Mouse (Mus musculus): ENCODE measurements around the gene Mast2.

The Mast2 gene

DNA sequence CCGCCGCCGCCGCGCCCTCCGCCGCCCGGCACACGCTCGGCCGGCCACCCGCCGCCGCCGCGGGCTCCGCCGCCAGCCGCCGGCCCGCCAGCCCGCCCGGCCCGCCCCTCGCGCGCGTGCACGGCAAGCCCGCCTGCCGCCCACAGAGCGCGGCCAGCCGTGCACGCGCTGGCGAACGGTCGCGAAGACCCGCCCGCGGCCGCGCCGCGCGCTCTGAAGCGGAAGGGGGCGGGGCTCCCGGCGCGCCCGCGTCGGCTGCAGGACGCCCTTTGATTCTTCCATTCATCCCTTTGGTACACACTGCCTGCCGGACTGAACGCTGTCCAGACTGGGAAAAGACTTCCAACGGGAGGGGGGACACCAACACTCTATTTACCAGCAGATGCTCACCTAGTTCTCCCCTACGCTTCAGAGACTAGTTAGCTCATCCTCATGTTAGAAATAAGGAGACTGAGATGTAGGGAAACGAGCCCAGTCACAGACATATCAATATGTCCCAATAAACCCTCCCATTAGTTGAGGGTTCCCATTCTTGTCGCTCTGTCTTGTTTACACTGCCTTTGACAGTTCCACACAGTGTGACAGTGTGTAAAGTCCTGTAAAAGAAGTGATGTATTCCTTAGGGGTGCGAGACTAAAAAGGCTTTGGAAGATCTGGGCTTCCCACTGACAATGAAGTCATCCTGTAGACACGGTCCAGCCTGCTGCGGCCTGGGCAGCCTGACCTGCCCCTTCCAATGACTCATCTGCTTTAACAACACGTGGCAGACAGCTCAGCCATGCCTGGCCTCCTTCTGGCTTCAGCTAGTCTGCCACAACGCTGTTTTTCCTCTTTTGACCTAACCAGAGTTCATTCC is at the start of gene Mast2:
TSS of gene Mast2 (minus strand) at position 58 of the 856 bp plus-strand sequence.
- H3K36me3 ChIP-seq (ENCODE audit: control insufficient read depth, insufficient read depth, low read length, poor library complexity, severe bottlenecking), result no peaks in the 10 kb centered on the region
- peak; percentile 89 for DNase-seq (ENCODE audit: low read depth, low spot score)
- H3K27me3 ChIP-seq (ENCODE audit: control insufficient read depth, insufficient read depth, low read length, poor library complexity, severe bottlenecking), result no peaks in the 10 kb centered on the region

DNA sequence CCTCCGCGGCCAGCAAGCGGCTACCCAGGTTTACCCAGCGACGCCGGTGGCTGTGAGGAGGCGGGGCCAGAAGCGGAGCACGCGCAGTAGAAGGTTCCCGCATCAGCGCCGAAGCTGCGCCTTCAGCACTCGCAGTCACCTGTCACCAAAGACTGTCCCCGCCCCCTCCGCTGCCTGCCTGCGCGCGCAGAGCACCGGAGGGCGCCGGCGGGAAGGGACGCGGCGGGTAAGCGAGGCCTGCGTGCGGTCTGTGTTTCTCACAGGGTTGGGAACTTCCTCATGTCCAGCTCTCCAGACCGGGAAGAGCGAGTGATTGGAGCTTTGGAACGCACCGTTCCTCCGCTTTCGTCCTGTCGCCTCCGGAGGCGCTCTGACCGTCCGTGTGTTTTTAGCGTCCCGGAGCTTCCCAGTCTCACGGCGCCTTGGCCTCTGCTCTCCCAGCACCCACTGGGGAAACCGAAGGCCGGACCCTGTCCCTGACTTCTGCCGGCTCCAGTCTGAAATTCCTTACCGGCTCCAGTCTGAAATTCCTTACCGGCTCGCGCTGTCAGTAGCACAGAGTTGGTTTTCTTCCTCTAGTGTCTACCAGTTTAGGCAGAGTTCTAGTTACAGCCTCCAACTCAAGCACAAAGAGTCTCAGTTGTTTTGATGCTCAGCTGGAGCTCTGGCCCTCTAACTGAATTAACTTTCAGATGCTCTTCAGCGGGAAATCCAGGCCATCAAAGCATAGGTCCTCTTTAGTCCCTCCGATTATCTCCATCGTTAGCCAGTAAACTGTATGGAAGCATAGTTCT is 43.6 kb upstream of the Mast2 start, which contains the start of gene Ipp:
TSS of gene Ipp (plus strand) at position 125 of the 794 bp plus-strand sequence.
- DNase-seq (ENCODE audit: low read depth, low spot score), result peak; percentile 98
- Histone ChIP-seq H3K27me3 (ENCODE audit: control insufficient read depth, insufficient read depth, low read length, poor library complexity, severe bottlenecking) (no peaks in the 10 kb centered on the region), H3K36me3 (ENCODE audit: control insufficient read depth, insufficient read depth, low read length, poor library complexity, severe bottlenecking) (peaks cover 2% of the 10 kb centered on the region; the same call in 1 of the 2 replicates)

DNA sequence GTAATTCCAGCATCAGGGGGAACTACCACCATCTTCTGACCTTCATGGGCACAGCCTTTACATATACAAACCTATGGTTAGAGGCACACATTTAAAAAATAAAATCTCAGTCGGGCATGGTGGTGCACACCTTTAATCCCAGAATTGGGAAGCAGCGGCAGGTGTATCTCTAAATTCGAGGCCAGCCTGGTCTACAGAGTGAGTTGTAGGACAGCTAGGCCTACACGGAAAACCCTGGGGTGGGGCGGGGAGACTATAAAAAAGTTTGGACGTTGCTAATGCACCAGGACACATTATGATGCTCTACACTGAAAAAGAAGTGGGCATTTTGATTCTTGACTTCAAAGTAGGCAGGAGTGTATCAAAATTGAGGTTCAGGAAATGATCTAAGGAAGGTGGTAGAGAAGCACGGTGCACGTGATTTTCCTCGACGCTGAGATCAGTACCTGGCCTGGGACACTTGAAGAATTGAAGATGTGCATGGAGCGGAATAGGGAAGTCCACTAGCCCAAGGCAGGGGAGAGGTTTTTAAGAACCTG is 43.0 kb upstream of the Mast2 start:
- Histone ChIP-seq H3K27me3 (ENCODE audit: control insufficient read depth, insufficient read depth, low read length, poor library complexity, severe bottlenecking) (no peaks in the 10 kb centered on the region), H3K36me3 (ENCODE audit: control insufficient read depth, insufficient read depth, low read length, poor library complexity, severe bottlenecking) (peaks cover 2% of the 10 kb centered on the region; the same call in 1 of the 2 replicates)
- no peak for DNase-seq (ENCODE audit: low read depth, low spot score)

DNA sequence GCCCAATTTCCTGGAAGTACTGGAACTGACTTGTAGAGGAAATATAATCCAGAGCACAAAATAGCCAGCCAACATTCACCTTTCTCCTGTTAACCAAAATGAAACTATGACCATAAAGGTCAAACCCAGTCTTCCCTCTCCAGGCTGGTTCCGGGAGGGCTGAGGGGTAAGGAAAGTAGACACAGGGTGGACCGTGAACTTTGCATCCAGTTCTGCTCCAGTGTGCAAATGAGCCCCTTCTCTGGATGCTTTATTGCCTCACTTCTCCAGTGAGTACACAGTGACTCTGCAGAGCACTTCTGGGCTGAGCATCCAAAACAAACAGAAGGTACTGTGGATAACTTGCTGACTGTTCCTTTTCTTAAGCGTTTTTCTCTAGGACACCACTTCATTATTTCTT is 36.0 kb upstream of the Mast2 start:
- H3K36me3 ChIP-seq (ENCODE audit: control insufficient read depth, insufficient read depth, low read length, poor library complexity, severe bottlenecking), result no peaks in the 10 kb centered on the region
- no peak for DNase-seq (ENCODE audit: low read depth, low spot score)

DNA sequence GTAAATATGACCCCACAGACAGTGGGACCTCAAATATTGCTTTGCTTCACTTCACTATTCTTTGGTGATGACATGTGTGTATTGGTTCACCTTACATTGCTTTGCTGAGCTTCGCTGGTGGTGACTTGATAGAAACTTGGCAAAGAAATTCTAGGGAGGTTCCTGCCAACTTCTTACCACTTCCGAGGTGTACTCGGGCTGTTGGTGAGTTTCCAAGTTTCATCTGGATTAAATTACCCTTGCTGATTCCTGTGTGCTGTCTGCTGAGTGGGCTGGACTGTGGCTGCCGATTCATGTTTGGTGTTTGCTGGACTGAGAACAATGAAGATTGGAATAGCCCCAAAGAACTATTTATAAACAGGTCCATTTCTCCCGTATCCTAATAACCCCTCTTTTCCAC is 29.7 kb upstream of the Mast2 start:
- Histone ChIP-seq H3K36me3 (ENCODE audit: control insufficient read depth, insufficient read depth, low read length, poor library complexity, severe bottlenecking) (no peaks in the 10 kb centered on the region), H3K27me3 (ENCODE audit: control insufficient read depth, insufficient read depth, low read length, poor library complexity, severe bottlenecking) (no peaks in the 10 kb centered on the region)
- no peak for DNase-seq (ENCODE audit: low read depth, low spot score)

More for the DNA sequence above, 36.0 kb upstream of the Mast2 start:
- H3K27me3 ChIP-seq (ENCODE audit: control insufficient read depth, insufficient read depth, low read length, poor library complexity, severe bottlenecking), result no peaks in the 10 kb centered on the region

DNA sequence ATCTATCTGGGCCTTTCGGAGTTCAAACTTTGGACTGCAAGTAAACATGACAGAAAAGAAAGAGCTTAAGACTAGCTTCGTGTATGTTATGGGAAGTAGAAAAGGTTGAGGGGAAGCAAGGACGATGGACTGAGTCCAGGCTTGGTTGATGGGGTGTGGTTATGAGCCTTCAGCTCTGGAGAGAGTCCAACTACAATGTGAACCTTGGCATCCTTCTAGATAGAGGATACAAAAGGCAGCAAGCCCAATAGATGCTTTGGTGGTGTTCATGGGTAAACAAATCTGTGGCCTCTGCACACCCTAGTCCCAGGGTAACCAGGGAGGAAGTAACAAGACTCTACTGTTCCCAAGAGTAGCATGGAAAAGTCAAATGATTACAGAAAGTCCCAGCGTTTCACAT is 28.5 kb upstream of the Mast2 start:
- no peaks in the 10 kb centered on the region for H3K36me3 ChIP-seq (ENCODE audit: control insufficient read depth, insufficient read depth, low read length, poor library complexity, severe bottlenecking)
- no peaks in the 10 kb centered on the region for H3K27me3 ChIP-seq (ENCODE audit: control insufficient read depth, insufficient read depth, low read length, poor library complexity, severe bottlenecking)
- DNase-seq (ENCODE audit: low read depth, low spot score), result no peak

DNA sequence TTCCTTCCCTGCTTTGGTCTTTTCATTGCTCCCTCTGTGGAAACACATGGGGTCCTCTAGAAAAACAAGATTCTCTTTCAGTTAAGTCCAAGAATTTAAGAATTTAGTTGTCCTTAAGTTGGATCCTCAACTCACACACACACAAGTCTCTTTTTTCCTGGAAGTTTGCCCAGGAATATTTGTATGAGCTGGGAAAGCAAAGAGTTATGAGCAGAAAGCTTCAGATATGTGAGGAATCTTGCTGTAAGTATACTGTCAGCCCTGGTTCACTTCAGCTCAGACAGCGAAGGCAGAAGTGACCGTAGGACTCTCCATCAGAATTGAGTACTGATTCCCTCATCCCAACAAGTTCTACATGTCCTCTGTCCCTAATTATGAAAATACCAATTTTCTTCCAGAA is 27.9 kb upstream of the Mast2 start:
- no peaks in the 10 kb centered on the region for H3K36me3 ChIP-seq (ENCODE audit: control insufficient read depth, insufficient read depth, low read length, poor library complexity, severe bottlenecking)
- no peaks in the 10 kb centered on the region for H3K27me3 ChIP-seq (ENCODE audit: control insufficient read depth, insufficient read depth, low read length, poor library complexity, severe bottlenecking)
- DNase-seq (ENCODE audit: low read depth, low spot score), result no peak

DNA sequence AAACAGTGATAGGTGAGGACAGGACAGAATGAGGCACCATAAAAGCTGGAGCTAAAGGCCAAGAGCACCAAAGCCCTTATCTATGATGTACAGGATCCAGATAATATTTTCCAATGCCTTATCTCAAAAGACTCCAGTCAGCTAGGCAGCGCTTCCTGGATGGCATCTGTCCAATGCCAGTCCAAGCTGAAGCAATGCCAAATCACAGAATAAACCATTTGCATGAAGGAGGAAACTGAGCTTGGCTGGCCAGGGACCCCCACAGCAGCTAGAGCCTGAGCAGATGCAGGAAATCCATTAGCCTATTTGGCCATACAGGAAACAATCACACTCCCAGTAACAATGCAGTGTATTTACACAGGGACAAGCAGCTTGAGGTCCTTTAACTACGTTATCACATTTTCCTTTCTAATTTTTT is 27.1 kb upstream of the Mast2 start:
- Histone ChIP-seq H3K36me3 (ENCODE audit: control insufficient read depth, insufficient read depth, low read length, poor library complexity, severe bottlenecking) (no peaks in the 10 kb centered on the region), H3K27me3 (ENCODE audit: control insufficient read depth, insufficient read depth, low read length, poor library complexity, severe bottlenecking) (no peaks in the 10 kb centered on the region)
- DNase-seq (ENCODE audit: low read depth, low spot score), result no peak

DNA sequence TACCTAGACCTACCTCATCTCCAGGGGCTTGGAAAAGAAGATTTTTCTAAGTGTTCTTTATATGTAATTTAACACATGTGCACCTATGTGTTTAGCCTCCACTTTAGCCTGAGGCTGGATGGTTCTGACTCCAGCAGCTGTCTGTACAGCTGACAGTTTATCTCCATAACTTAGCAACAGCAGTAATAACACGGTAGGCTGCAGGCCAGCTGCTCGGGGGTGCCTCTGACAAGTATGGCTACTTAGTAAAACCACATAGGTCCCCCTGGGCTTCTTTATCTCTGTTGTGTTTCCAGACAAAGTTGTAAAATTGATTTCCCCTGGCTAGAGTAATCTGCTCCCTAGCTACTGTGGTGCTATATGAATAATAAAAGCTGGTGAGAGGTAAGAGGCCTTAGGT is 19.5 kb upstream of the Mast2 start:
- DNase-seq (ENCODE audit: low read depth, low spot score), result no peak
- H3K36me3 ChIP-seq (ENCODE audit: control insufficient read depth, insufficient read depth, low read length, poor library complexity, severe bottlenecking), result no peaks in the 10 kb centered on the region
- H3K27me3 ChIP-seq (ENCODE audit: control insufficient read depth, insufficient read depth, low read length, poor library complexity, severe bottlenecking), result no peaks in the 10 kb centered on the region

DNA sequence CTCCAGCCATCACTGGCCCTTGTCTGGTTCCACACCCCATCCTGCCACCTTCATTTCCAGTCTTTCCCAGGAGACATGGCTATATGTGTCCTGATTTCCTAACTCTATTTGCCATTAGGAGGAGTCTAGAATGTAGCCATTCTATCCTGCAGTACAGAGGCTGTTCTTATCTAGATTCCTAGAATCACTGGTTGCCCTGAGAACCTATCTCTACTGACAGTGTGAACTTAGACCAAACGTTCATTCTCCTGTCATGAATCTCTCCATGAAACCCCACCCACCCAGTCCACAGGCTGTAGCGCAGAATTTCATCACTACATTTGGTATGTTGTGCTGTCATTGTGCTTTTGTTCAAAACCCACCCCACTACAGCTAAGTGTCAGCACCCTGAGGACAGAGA is 17.3 kb upstream of the Mast2 start:
- DNase-seq (ENCODE audit: low read depth, low spot score), result no peak

DNA sequence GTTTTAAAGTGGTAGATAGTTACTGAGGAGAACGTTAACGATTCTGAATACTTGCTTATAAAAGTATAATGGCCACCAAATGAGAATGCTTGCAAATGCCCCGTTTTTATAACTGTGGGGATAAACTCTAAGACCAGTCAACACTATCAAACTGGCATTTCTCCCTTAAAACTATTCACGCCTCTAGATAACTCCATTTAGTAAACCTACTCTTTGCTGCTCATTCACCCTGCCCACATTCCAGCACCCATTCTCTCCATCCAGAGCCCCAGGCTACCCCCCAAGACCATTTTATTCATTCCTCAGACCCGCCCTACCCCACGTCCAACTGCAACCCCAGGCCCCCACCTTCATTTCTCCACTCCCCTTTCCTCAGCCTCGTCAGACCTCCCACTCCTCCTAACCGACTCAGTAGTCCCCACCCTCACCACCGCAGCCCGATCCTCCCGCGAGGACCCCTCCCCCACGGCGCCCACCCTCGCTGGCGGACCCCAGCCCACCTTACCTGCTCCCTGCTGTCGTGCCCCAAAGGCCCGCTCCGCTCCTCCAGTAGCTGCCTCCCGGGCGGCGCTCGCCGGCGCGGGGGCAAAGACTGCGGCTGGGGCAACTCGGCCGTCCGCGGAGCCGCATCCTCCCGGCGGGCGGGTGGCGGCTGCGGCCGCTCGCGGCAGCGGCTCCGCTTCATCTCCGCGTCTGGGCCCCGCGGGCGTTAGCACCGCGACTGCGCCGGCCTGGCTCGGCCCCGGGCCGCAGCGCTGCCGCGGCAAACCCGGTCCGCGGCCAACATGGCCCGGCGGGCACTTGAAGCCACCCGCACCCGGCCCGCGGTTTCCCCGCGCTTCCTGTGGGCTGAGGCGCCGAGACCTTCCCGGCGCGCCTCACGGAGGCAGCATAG is 505 bp downstream of the Mast2 start:
- H3K27me3 ChIP-seq (ENCODE audit: control insufficient read depth, insufficient read depth, low read length, poor library complexity, severe bottlenecking), result no peaks in the 10 kb centered on the region
- no peak for DNase-seq (ENCODE audit: low read depth, low spot score)
- H3K36me3 ChIP-seq (ENCODE audit: control insufficient read depth, insufficient read depth, low read length, poor library complexity, severe bottlenecking), result no peaks in the 10 kb centered on the region

More for the DNA sequence above, 17.3 kb upstream of the Mast2 start:
- Histone ChIP-seq H3K36me3 (ENCODE audit: control insufficient read depth, insufficient read depth, low read length, poor library complexity, severe bottlenecking) (no peaks in the 10 kb centered on the region), H3K27me3 (ENCODE audit: control insufficient read depth, insufficient read depth, low read length, poor library complexity, severe bottlenecking) (no peaks in the 10 kb centered on the region)

DNA sequence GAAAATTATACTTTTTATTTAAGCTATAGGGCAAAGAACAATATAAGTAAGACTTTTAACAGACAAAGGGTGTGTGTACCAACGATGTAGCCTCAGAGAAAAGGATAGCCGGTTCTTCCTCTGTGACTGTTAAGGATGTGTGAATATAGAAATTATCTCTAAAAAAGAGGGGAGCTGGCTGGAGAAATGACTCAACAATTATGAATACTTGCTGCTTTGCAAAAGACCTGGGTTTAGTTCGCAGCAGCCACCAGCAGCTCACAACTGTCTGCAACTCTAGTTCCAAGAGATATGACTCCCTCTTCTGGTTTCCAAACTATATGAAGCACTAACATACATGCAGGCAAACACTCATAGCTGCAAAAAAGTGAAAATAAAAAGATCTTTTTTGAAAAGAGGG is 2.0 kb downstream of the Mast2 start:
- DNase-seq (ENCODE audit: low read depth, low spot score), result no peak
- Histone ChIP-seq H3K27me3 (ENCODE audit: control insufficient read depth, insufficient read depth, low read length, poor library complexity, severe bottlenecking) (no peaks in the 10 kb centered on the region), H3K36me3 (ENCODE audit: control insufficient read depth, insufficient read depth, low read length, poor library complexity, severe bottlenecking) (no peaks in the 10 kb centered on the region)

DNA sequence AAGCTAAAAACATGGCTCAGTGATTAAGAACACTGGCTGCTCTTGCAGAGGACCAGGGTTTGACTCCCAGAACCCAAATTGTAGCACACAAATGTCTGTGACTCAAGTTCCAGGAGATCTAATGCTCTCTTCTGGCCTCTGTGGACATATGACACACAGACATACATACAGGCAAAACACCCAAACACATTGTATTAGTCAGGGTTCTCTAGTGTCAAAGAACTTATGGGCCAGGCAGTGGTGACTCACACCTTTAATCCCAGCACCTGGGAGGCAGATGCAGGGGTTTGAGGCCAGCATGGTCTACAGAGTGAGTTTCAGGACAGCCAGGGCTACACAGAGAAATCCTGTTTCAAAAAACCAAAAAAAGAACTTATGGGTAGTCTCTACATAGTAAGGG is 12.4 kb downstream of the Mast2 start:
- H3K27me3 ChIP-seq (ENCODE audit: control insufficient read depth, insufficient read depth, low read length, poor library complexity, severe bottlenecking), result no peaks in the 10 kb centered on the region
- no peaks in the 10 kb centered on the region for H3K36me3 ChIP-seq (ENCODE audit: control insufficient read depth, insufficient read depth, low read length, poor library complexity, severe bottlenecking)
- DNase-seq (ENCODE audit: low read depth, low spot score), result no peak

DNA sequence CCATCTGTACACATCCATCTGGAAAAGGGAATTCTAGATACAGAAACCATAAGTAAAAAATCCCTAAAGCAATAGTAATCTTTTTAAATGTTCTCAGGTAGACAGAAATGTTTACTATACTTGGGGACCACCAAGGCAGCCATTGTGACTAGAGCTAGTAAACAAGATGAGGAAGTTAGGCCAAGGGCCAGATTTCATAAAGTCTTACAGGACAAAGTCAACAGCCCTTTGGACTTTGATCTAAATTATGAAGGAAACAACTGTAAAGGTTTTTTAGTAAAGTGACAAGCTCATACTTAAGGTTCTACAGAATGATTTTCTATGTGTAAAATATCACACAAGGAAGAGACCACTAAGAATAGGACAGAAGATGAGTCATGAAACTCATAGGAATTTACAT is 14.0 kb downstream of the Mast2 start:
- no peaks in the 10 kb centered on the region for H3K27me3 ChIP-seq (ENCODE audit: control insufficient read depth, insufficient read depth, low read length, poor library complexity, severe bottlenecking)
- no peaks in the 10 kb centered on the region for H3K36me3 ChIP-seq (ENCODE audit: control insufficient read depth, insufficient read depth, low read length, poor library complexity, severe bottlenecking)
- no peak for DNase-seq (ENCODE audit: low read depth, low spot score)

All from splenic B cell, adult 2 months (primary cell).